Mouse (Mus musculus): ENCODE measurements around the gene Ly86.

DNA sequence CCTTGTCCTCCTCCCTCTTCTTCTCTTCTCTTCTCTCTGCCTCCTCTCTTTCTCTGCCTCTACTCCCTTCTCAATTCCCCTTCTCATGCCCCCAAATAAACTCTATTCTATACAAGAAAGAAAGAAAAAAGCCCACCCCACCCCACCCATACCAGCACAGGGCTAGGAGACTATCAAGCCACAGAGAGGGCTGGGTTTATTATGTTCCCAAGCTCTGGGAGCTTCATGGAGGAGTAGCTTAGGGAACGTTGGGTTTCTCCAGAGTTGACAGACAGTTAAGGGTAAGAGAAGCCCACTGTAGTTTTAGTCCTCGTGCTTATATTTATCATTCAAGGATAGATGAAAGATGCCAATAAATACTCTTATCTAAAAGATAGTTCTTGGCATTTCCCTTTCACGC lies 88.7 kb downstream of the Ly86 start:
- TF ChIP-seq CTCF (IDR thresholded peaks at IDR 0.05) = no peak
- TF ChIP-seq EP300 (IDR thresholded peaks at IDR 0.05; ENCODE audit: insufficient read depth, low read depth, low read length) = no peak
